Mouse (Mus musculus): ENCODE results near the gene Arid1b. TPM values are rescaled to one million over a fixed set of nuclear protein-coding genes. Genes with fewer than 3 reads are reported as not detected.

Gene Arid1b
- total RNA-seq, 4 experiments from 2014 or later = 88.8 to 107 (median 100) TPM

- peak in 1 of 2 experiments; percentile 45 for DNase-seq (ENCODE audit: low spot score in 2 of 2)
Observed at GRCm38 (mm10) chr17:5269774-5270173, 275.6 kb downstream of the Arid1b start.

GRCm38 (mm10) chr17:5270823-5271222, 276.7 kb downstream of the Arid1b start:
- no peak for DNase-seq (ENCODE audit: low spot score in 2 of 2)

- no peak for DNase-seq (ENCODE audit: low spot score in 2 of 2)
Observed at GRCm38 (mm10) chr17:5273118-5273517, 279.0 kb downstream of the Arid1b start.

- no peak for DNase-seq (ENCODE audit: low spot score in 2 of 2)
Observed at GRCm38 (mm10) chr17:5273685-5274084, 279.6 kb downstream of the Arid1b start.

GRCm38 (mm10) chr17:5274429-5274828, 280.3 kb downstream of the Arid1b start:
- DNase-seq (ENCODE audit: low spot score in 2 of 2) = no peak

- DNase-seq (ENCODE audit: low spot score in 2 of 2) = no peak
Observed at GRCm38 (mm10) chr17:5275749-5276148, 281.6 kb downstream of the Arid1b start.

GRCm38 (mm10) chr17:5277137-5277871, 283.2 kb downstream of the Arid1b start:
- no peak for DNase-seq (ENCODE audit: low spot score in 2 of 2)

GRCm38 (mm10) chr17:5280499-5281053, 286.4 kb downstream of the Arid1b start:
- no peak for DNase-seq (ENCODE audit: low spot score in 2 of 2)

GRCm38 (mm10) chr17:5284783-5285182, 290.7 kb downstream of the Arid1b start:
- DNase-seq (ENCODE audit: low spot score in 2 of 2) = peak; percentile 63 to 69

- DNase-seq (ENCODE audit: low spot score in 2 of 2) = no peak
Observed at GRCm38 (mm10) chr17:5285877-5286440, 291.8 kb downstream of the Arid1b start.

GRCm38 (mm10) chr17:5286571-5287209, 292.6 kb downstream of the Arid1b start:
- peak; percentile 87 to 91 for DNase-seq (ENCODE audit: low spot score in 2 of 2)

GRCm38 (mm10) chr17:5287210-5287591, 293.1 kb downstream of the Arid1b start:
- DNase-seq (ENCODE audit: low spot score in 2 of 2) = no peak

GRCm38 (mm10) chr17:5287641-5288040, 293.5 kb downstream of the Arid1b start:
- DNase-seq (ENCODE audit: low spot score in 2 of 2) = no peak

- no peak for DNase-seq (ENCODE audit: low spot score in 2 of 2)
Observed at GRCm38 (mm10) chr17:5293653-5294584, 299.8 kb downstream of the Arid1b start.

- peak; percentile 81 to 85 for DNase-seq (ENCODE audit: low spot score in 2 of 2)
Observed at GRCm38 (mm10) chr17:5295086-5295947, 301.2 kb downstream of the Arid1b start.

- DNase-seq (ENCODE audit: low spot score in 2 of 2) = no peak
Observed at GRCm38 (mm10) chr17:5295948-5296262, 301.8 kb downstream of the Arid1b start.

GRCm38 (mm10) chr17:5297491-5297890, 303.4 kb downstream of the Arid1b start:
- no peak for DNase-seq (ENCODE audit: low spot score in 2 of 2)

GRCm38 (mm10) chr17:5297984-5298383, 303.9 kb downstream of the Arid1b start:
- DNase-seq (ENCODE audit: low spot score in 2 of 2) = no peak

GRCm38 (mm10) chr17:5298891-5299559, 304.9 kb downstream of the Arid1b start:
- no peak for DNase-seq (ENCODE audit: low spot score in 2 of 2)

Measured in layer of hippocampus, adult 8-10 months (tissue).